Mouse (Mus musculus) intestine, embryonic 14.5 days (tissue): ENCODE results near the gene Slc44a3. TPM values are rescaled to one million over a fixed set of nuclear protein-coding genes. Genes with fewer than 3 reads are reported as not detected.

Experiments
- ATAC-seq: fragments of 200-750 bp; cut with Nextera tagmentation; replicated peaks from 2 replicates; pipeline ENCODE4 v1.8.0; 2017; ENCODE audit warnings: low read depth, moderate number of reproducible peaks, moderate TSS enrichment, moderate library complexity; ENCODE audit not compliant: low FRiP score, low TSS enrichment
- DNase-seq: peaks from one replicate; pipeline ENCODE4 v3.0.0-alpha.2; 2018; ENCODE audit warnings: low spot score
- H3K27ac ChIP-seq: fragments of 300-500 bp; sonication (generic); 2 replicates; pipeline ENCODE4 v1.5.1; 2014; ENCODE audit warnings: low read depth, mild to moderate bottlenecking, control low read depth
- H3K27me3 ChIP-seq: fragments of 300-500 bp; sonication (generic); replicated peaks from 2 replicates; pipeline ENCODE4 v1.6.1; 2014; ENCODE audit warnings: low read length, control low read depth; ENCODE audit not compliant: control insufficient read depth, insufficient read depth
- H3K36me3 ChIP-seq: fragments of 300-500 bp; sonication (generic); 2 replicates; pipeline ENCODE4 v1.6.1; 2014; ENCODE audit warnings: low read length, control low read depth; ENCODE audit not compliant: control insufficient read depth, insufficient read depth
- H3K4me1 ChIP-seq: fragments of 300-500 bp; sonication (generic); replicated peaks from 2 replicates; pipeline ENCODE4 v1.6.1; 2014; ENCODE audit warnings: low read length, control low read depth, mixed read lengths; ENCODE audit not compliant: control insufficient read depth, insufficient read depth
- H3K4me2 ChIP-seq: fragments of 300-500 bp; sonication (generic); 2 replicates; pipeline ENCODE4 v1.6.1; 2014; ENCODE audit warnings: low read length
- H3K4me3 ChIP-seq: fragments of 300-500 bp; sonication (generic); 2 replicates; pipeline ENCODE4 v1.5.1; 2014; ENCODE audit warnings: low read depth, low read length, control low read depth, mixed read lengths
- H3K9ac ChIP-seq: fragments of 300-500 bp; sonication (generic); 2 replicates; pipeline ENCODE4 v1.6.1; 2014; ENCODE audit warnings: mild to moderate bottlenecking, low read length
- H3K9me3 ChIP-seq: fragments of 300-500 bp; sonication (generic); 2 replicates; pipeline ENCODE4 v1.6.1; 2016; ENCODE audit warnings: low read length, control low read depth; ENCODE audit not compliant: control insufficient read depth
- WGBS: fragments of 180-500 bp; shearing (Covaris S2); extraction: QIAGEN DNeasy Blood & Tissue Kit; methylation state at CpG from one replicate; pipeline ENCODE4 v1.1.7; 2014; 5-methylcytosine and 5-hydroxymethylcytosine counted together
- polyA plus RNA-seq: library from polyadenylated mRNA; unstranded; fragments of >200 nt; fragmentation: Nextera tagmentation; extraction: Ambion mirVana; gene quantifications from 2 replicates; pipeline ENCODE4 v1.2.1, GENCODE M21; 2014

The Slc44a3 gene
- polyA plus RNA-seq: 29.6 and 34.4 TPM in 2 replicates

GRCm38 (mm10) chr3:121532176-121532575 is at the start of gene Slc44a3:
TSS of gene Slc44a3 (minus strand) at chr3:121532404.
- Histone ChIP-seq H3K27me3 (no peaks in the 10 kb centered on the region), H3K36me3 (no peaks in the 10 kb centered on the region), H3K27ac (peak within 1 kb of the TSS; percentile 85), H3K4me1 (peaks cover 36% of the 10 kb centered on the region), H3K9ac (peak within 1 kb of the TSS; percentile 34), H3K4me3 (peak within 1 kb of the TSS; percentile 32), H3K4me2 (peak within 1 kb of the TSS; percentile 43), H3K9me3 (no peaks in the 10 kb centered on the region)
- WGBS: 6% methylated on average over 24 of the region's 24 CpGs
- ATAC-seq: peak; percentile 85
- DNase-seq: peak; percentile 83

- H3K27me3 ChIP-seq: no peaks in the 10 kb centered on the region
- H3K4me3 ChIP-seq: no peak overlapping the region
- H3K36me3 ChIP-seq: no peaks in the 10 kb centered on the region
- no peak overlapping the region for H3K9ac ChIP-seq
- ATAC-seq: no peak
- H3K27ac ChIP-seq: no peak overlapping the region
- no peak overlapping the region for H3K4me2 ChIP-seq
- H3K4me1 ChIP-seq: peaks cover 26% of the 10 kb centered on the region
- 92% methylated on average over 6 of the region's 6 CpGs for WGBS
- DNase-seq: no peak
- no peaks in the 10 kb centered on the region for H3K9me3 ChIP-seq
Observed at GRCm38 (mm10) chr3:121579880-121580549, 47.8 kb upstream of the Slc44a3 start.

GRCm38 (mm10) chr3:121579402-121579801 is 47.2 kb upstream of the Slc44a3 start:
- ATAC-seq: no peak
- no peak for DNase-seq
- Histone ChIP-seq H3K9ac (no peak overlapping the region), H3K4me1 (peaks cover 23% of the 10 kb centered on the region), H3K36me3 (no peaks in the 10 kb centered on the region), H3K4me2 (no peak overlapping the region), H3K9me3 (no peaks in the 10 kb centered on the region), H3K4me3 (no peak overlapping the region), H3K27ac (no peak overlapping the region), H3K27me3 (no peaks in the 10 kb centered on the region)
- 88% methylated on average over 5 of the region's 5 CpGs for WGBS

- Histone ChIP-seq H3K27ac (no peak overlapping the region), H3K36me3 (no peaks in the 10 kb centered on the region), H3K4me2 (no peak overlapping the region), H3K4me1 (peaks cover 18% of the 10 kb centered on the region), H3K9ac (no peak overlapping the region), H3K27me3 (no peaks in the 10 kb centered on the region), H3K4me3 (no peak overlapping the region), H3K9me3 (no peaks in the 10 kb centered on the region)
- DNase-seq (no peak), ATAC-seq (no peak)
- 81% methylated on average over 3 of the region's 5 CpGs for WGBS
Observed at GRCm38 (mm10) chr3:121578706-121579105, 46.5 kb upstream of the Slc44a3 start.

DNA sequence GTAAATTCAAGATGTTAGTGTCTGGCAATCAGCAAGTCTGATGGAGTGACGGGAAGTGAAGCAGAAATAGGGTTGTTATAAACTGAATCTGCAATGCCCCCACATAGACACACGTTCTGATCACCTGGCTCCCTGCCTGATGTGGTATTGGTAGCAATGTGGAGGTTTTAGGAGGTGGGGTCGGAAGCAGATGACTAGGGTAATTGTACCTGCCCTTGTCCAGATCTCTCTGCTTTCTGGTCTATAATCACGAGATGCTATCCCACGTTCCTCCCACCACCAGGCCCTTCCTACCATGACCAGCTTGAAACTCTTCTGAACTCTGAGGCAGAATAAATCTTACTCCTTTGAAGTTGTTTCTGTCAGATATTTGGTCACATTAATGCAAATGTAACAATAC is 45.4 kb upstream of the Slc44a3 start:
- H3K4me1 ChIP-seq: peaks cover 19% of the 10 kb centered on the region
- no peak for DNase-seq
- H3K4me3 ChIP-seq: no peak overlapping the region
- ATAC-seq: no peak
- no peak overlapping the region for H3K9ac ChIP-seq
- 63% methylated on average over 5 of the region's 5 CpGs for WGBS
- no peaks in the 10 kb centered on the region for H3K9me3 ChIP-seq
- H3K4me2 ChIP-seq: no peak overlapping the region
- no peaks in the 10 kb centered on the region for H3K27me3 ChIP-seq
- no peaks in the 10 kb centered on the region for H3K36me3 ChIP-seq
- peak overlapping the region; percentile 80 for H3K27ac ChIP-seq

DNA sequence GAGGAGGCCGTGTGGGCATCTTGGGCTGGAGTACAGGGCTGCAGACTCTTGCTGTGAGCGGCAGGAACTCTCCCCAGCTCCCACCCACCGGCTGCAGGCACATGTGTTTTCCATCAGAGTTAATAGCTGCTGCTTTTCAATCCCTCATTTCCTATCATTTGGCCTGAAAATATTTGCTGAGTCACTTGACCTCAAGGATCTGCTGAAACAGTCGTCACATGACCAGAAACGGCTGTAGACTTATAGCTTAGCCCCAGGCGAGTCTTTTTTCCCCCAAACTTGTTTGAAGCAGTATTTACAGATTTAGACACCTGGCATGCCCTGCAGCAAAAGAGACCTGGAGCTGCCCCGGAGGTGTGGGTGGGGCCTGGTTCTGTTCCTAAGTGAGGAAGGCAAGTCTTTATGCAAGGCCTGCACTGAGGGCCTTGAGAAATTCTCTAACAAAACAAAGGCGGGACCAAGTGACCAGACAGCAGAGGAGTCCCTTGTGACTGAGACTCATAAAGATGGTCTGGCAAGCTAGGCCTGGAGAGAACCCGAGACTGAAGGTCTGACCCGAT is 44.9 kb upstream of the Slc44a3 start:
- Histone ChIP-seq H3K27me3 (no peaks in the 10 kb centered on the region), H3K36me3 (no peaks in the 10 kb centered on the region), H3K9ac (no peak overlapping the region), H3K27ac (peak overlapping the region; percentile 80), H3K4me2 (no peak overlapping the region), H3K4me3 (no peak overlapping the region), H3K9me3 (no peaks in the 10 kb centered on the region), H3K4me1 (peaks cover 19% of the 10 kb centered on the region)
- DNase-seq (peak; percentile 79), ATAC-seq (peak; percentile 84)
- WGBS: 12% methylated on average over 10 of the region's 10 CpGs

DNA sequence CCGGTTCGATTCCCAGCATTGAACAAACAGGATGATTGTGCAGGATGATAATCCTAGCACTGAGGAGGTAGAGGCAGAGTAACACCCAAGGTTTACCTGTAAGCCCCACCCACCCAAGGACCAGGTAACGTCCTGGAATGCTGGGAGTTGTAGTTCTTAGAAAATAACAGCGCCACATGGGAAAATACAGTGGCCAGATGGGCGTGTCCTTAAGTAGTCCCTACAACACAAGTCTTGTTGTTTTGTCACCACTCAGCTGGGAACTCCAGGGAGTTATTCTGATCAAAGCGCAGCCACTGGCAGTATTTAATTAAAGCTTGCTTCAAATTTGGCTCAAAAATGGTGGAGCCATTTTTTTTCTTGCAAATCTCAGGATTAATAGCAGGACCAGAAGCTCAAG is 44.2 kb upstream of the Slc44a3 start:
- Histone ChIP-seq H3K9ac (no peak overlapping the region), H3K27ac (no peak overlapping the region), H3K4me3 (no peak overlapping the region), H3K36me3 (no peaks in the 10 kb centered on the region), H3K4me1 (peaks cover 19% of the 10 kb centered on the region), H3K27me3 (no peaks in the 10 kb centered on the region), H3K4me2 (no peak overlapping the region), H3K9me3 (no peaks in the 10 kb centered on the region)
- ATAC-seq: no peak
- 68% methylated on average over 6 of the region's 6 CpGs for WGBS
- no peak for DNase-seq

- no peaks in the 10 kb centered on the region for H3K27me3 ChIP-seq
- H3K9ac ChIP-seq: no peak overlapping the region
- H3K36me3 ChIP-seq: no peaks in the 10 kb centered on the region
- no peak for DNase-seq
- H3K4me2 ChIP-seq: no peak overlapping the region
- H3K27ac ChIP-seq: no peak overlapping the region
- no peaks in the 10 kb centered on the region for H3K9me3 ChIP-seq
- WGBS: 76% methylated on average over 4 of the region's 4 CpGs
- no peak overlapping the region for H3K4me3 ChIP-seq
- peaks cover 19% of the 10 kb centered on the region for H3K4me1 ChIP-seq
- ATAC-seq: no peak
Observed at GRCm38 (mm10) chr3:121574386-121574785, 42.2 kb upstream of the Slc44a3 start.

DNA sequence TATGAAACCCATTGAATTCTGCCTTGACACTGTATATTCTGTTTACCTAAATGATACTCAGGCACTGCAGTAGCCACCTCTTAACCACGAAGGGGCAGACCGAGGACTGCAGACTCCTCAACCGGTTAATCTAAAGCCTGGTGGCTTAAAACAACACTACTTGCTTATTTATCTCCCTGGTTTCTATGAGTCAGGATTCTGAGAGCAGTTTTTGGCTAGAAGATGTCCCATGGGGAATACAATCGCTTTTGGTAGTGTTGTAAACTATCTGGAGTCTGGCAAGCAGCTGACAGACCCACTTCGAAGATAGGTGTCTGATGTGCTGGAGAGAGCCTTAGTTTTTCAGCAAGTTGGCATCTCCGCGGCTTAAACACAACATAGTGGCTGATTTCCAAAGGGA is 41.7 kb upstream of the Slc44a3 start:
- Histone ChIP-seq H3K9ac (no peak overlapping the region), H3K4me2 (no peak overlapping the region), H3K36me3 (no peaks in the 10 kb centered on the region), H3K9me3 (no peaks in the 10 kb centered on the region), H3K4me1 (peaks cover 19% of the 10 kb centered on the region), H3K27ac (no peak overlapping the region), H3K27me3 (no peaks in the 10 kb centered on the region), H3K4me3 (no peak overlapping the region)
- ATAC-seq (no peak), DNase-seq (no peak)
- 79% methylated on average over 7 of the region's 7 CpGs for WGBS
